9 mouse cellular contexts compared by ENCODE assay signal in genomic region chr11:88689831-88690459, GRCm38 (mm10). TPM values are rescaled to one million over a fixed set of nuclear protein-coding genes. Genes with fewer than 3 reads are reported as not detected.
DNase-seq lines count a peak whose midpoint lies in the region; ATAC-seq and TF ChIP-seq lines count a peak whose summit lies in the region.
"Had no signal": no experiment of that assay in that cellular context is flagged by ENCODE, and none has a peak within 500 bp of the region (broad histone marks: within the 10 kb centered on the region; RNA-seq: fewer than 3 reads in every experiment).

No protein-coding gene starts in this region.

- no peak for DNase-seq in heart, adult 9 months (ENCODE audit: low spot score in 2 of 2)
- peak; percentile 57 for DNase-seq in adrenal gland, postnatal 14 days
- DNase-seq in liver, postnatal 0 days, result no peak
- DNase-seq in urinary bladder, postnatal 10 days (ENCODE audit: low spot score), result no peak
- DNase-seq in thymus, postnatal 36 days, result no peak
- no peak for DNase-seq in thymus, postnatal 4 days
- DNase-seq: thymus, postnatal 14 days had no signal

- no peaks in the 10 kb centered on the region for H3K9me3 ChIP-seq in heart, embryonic 13.5 days
- no peaks in the 10 kb centered on the region for H3K9me3 ChIP-seq in hindbrain, embryonic 15.5 days
- H3K9me3 ChIP-seq in liver, postnatal 0 days (ENCODE audit: low read length), result no peaks in the 10 kb centered on the region

- no peak for ATAC-seq in heart, embryonic 13.5 days (ENCODE audit: extremely low read depth, insufficient number of reproducible peaks, low FRiP score, low TSS enrichment)
- ATAC-seq in hindbrain, embryonic 15.5 days (ENCODE audit: low FRiP score, low read depth), result no peak
- no peak for ATAC-seq in liver, postnatal 0 days

- H3K27me3 ChIP-seq in heart, embryonic 13.5 days (replicated peaks), result no peaks in the 10 kb centered on the region
- H3K27me3 ChIP-seq in hindbrain, embryonic 15.5 days, result no peaks in the 10 kb centered on the region
- H3K27me3 ChIP-seq in liver, postnatal 0 days (ENCODE audit: insufficient read depth, low read length), result no peaks in the 10 kb centered on the region

- peak overlapping the region; percentile 50; the same call in 1 of the 2 replicates for H3K9ac ChIP-seq in heart, embryonic 13.5 days
- no peak overlapping the region for H3K9ac ChIP-seq in hindbrain, embryonic 15.5 days
- no peak overlapping the region for H3K9ac ChIP-seq in liver, postnatal 0 days (replicated peaks)

- H3K4me3 ChIP-seq in heart, embryonic 13.5 days, result no peak overlapping the region
- H3K4me3 ChIP-seq in hindbrain, embryonic 15.5 days, result no peak overlapping the region
- H3K4me3 ChIP-seq in liver, postnatal 0 days (ENCODE audit: low read depth, low read length), result no peak overlapping the region

- peaks cover 89% of the 10 kb centered on the region for H3K4me1 ChIP-seq in heart, embryonic 13.5 days
- H3K4me1 ChIP-seq in hindbrain, embryonic 15.5 days (replicated peaks), result peaks cover 77% of the 10 kb centered on the region
- peaks cover 23% of the 10 kb centered on the region for H3K4me1 ChIP-seq in liver, postnatal 0 days (ENCODE audit: insufficient read depth)

- peak overlapping the region; percentile 34; the same call in 1 of the 2 replicates for H3K4me2 ChIP-seq in heart, embryonic 13.5 days
- no peak overlapping the region for H3K4me2 ChIP-seq in hindbrain, embryonic 15.5 days
- H3K4me2 ChIP-seq in liver, postnatal 0 days (ENCODE audit: low read depth, low read length), result no peak overlapping the region

- no peak for TF ChIP-seq EP300 in liver, postnatal 0 days (IDR thresholded peaks at IDR 0.05; ENCODE audit: low read depth)

- TF ChIP-seq CTCF in liver, postnatal 0 days (IDR thresholded peaks at IDR 0.05; ENCODE audit: low read depth), result no peak

- peak overlapping the region; percentile 88 for H3K27ac ChIP-seq in heart, embryonic 13.5 days (replicated peaks)
- peak overlapping the region; percentile 28; the same call in 1 of the 2 replicates for H3K27ac ChIP-seq in hindbrain, embryonic 15.5 days (replicated peaks)
- H3K27ac ChIP-seq in liver, postnatal 0 days (ENCODE audit: low read depth), result peak overlapping the region; percentile 11; the same call in 1 of the 2 replicates

- 48% methylated on average over 14 of the region's 14 CpGs for WGBS in heart, embryonic 13.5 days
- WGBS in hindbrain, embryonic 15.5 days, result 18% methylated on average over 14 of the region's 14 CpGs
- 54% methylated on average over 14 of the region's 14 CpGs for WGBS in liver, postnatal 0 days (ENCODE audit: insufficient replicate concordance)

- H3K36me3 ChIP-seq in heart, embryonic 13.5 days, result peaks cover 45% of the 10 kb centered on the region
- H3K36me3 ChIP-seq in hindbrain, embryonic 15.5 days, result peaks cover 5% of the 10 kb centered on the region; the same call in 1 of the 2 replicates
- peaks cover 2% of the 10 kb centered on the region; the same call in 1 of the 2 replicates for H3K36me3 ChIP-seq in liver, postnatal 0 days (replicated peaks; ENCODE audit: insufficient read depth, low read length)

RNA-seq across cellular contexts. Expression of gene Msi2, which starts 28.4 kb away (rescaled TPM):
- polyA plus RNA-seq in heart, embryonic 13.5 days (2015; fragmentation: Nextera tagmentation; extraction: Ambion mirVana), result 16.2 and 18.8 TPM in 2 replicates
- total RNA-seq in adrenal gland, postnatal 14 days (2021), result 181 and 193 TPM in 2 replicates
- 35.9 and 36.9 TPM in 2 replicates for polyA plus RNA-seq in hindbrain, embryonic 15.5 days (2015; fragmentation: Nextera tagmentation; extraction: Ambion mirVana)
- 3.4 and 3.7 TPM in 2 replicates for polyA plus RNA-seq in liver, postnatal 0 days (2015; fragmentation: Nextera tagmentation; extraction: Ambion mirVana)

Comparison
In these comparisons a context has a peak if more than half of its experiments do, and no peak if none do; other contexts are left out.
1. H3K27ac ChIP-seq: peak in every context shown above with its lines; median percentile 88 in heart, embryonic 13.5 days; 28 in hindbrain, embryonic 15.5 days; 11 in liver, postnatal 0 days.